Mouse (Mus musculus) naive thymus-derived CD4-positive, alpha-beta T cell, adult 2 months (primary cell): ENCODE results near the gene Olfr548-ps1.

ENCODE experiments used
- DNase-seq: peaks from one replicate; pipeline ENCODE4 v3.0.0-alpha.2; 2011; ENCODE audit warnings: low read depth

Olfr548-ps1 gene

DNA sequence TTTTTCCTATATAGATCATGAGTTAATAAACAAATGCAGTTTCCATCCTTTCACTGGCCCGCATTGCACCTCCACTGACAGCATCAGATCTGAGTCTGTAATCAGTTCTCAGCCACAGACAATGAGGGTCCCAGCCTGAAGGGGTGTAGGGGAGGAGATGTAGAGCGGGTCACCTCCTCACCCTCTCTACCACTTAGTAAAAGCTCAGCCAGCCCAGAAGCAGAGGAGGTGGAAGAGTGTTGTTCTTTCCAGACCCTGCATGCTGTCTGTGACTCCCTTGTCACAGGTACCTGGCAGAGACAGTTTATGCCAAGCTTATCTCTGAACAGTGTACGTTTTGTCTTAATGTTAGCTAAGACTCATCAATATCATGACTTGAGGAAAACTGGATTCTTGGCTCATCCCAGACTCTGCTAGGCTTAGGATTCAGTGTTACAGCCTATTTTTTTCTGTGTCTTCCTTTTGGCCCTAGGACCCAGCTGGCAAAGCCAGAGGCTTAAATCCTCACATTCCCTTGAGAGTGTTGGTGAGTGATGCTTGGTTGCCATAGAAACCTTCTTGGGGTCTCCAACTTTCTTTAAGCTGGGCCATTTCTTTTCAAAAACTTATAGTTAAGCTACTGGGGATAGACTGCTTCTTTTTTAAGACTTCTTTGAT is 32.6 kb downstream of the Olfr548-ps1 start:
- DNase-seq: no peak

- no peak for DNase-seq
Measured at GRCm38 (mm10) chr7:102575998-102576397, 35.3 kb downstream of the Olfr548-ps1 start.

- no peak for DNase-seq
Measured at GRCm38 (mm10) chr7:102591786-102592185, 51.1 kb downstream of the Olfr548-ps1 start, which contains the start of gene Olfr551. Olfr551 (minus strand) TSS chr7:102591886.
